Mouse (Mus musculus) adrenal gland, postnatal 36 days (tissue): Measurements from ENCODE around the gene Ubn2. TPM values are rescaled to one million over a fixed set of nuclear protein-coding genes. Genes with fewer than 3 reads are reported as not detected.
"Not testable (repeated sequence)": the region's sequence is repeated elsewhere in the genome, so short reads cannot be mapped to it uniquely, and the experiment has no call there.

Source experiments
- DNase-seq, 2 experiments: peaks; one replicate each; pipeline ENCODE4 v3.0.0; 2021; ENCODE audit warnings: mixed read lengths in 1 of 2
- microRNA-seq: library from miRNA; unstranded; fragments of <30 nt; microRNA quantifications from one replicate; pipeline ENCODE4 v1.2.0, GENCODE M21; 2021
- total RNA-seq, 2 experiments: library from RNA; stranded (reverse); gene quantifications; 2 replicates each; pipeline ENCODE4 v1.2.3; 2021

Gene Ubn2
- total RNA-seq, 2 experiments from 2014 or later, result 24.3 to 31.8 TPM

GRCm38 (mm10) chr6:38533428-38534405 is 100.0 kb downstream of the Ubn2 start, which contains the start of gene Fmc1:
Gene Fmc1 (plus strand): TSS chr6:38533502.
- peak; percentile 96 to 97 for DNase-seq

GRCm38 (mm10) chr6:38534640-38535365 is 101.1 kb downstream of the Ubn2 start:
- peak; percentile 99 for DNase-seq

- no peak for DNase-seq
These were observed 101.6 kb downstream of the Ubn2 start for GRCm38 (mm10) chr6:38535366-38535690.

GRCm38 (mm10) chr6:38535788-38536187 is 102.0 kb downstream of the Ubn2 start:
- no peak for DNase-seq

- DNase-seq, result not testable (repeated sequence)
These were observed 110.4 kb downstream of the Ubn2 start for GRCm38 (mm10) chr6:38544141-38544540.

GRCm38 (mm10) chr6:38547005-38547404 is 113.3 kb downstream of the Ubn2 start:
- not testable (repeated sequence) for DNase-seq

- DNase-seq, result no peak
These were observed 114.0 kb downstream of the Ubn2 start for GRCm38 (mm10) chr6:38547707-38548106.

- not testable (repeated sequence) for DNase-seq
These were observed 114.8 kb downstream of the Ubn2 start for GRCm38 (mm10) chr6:38548595-38548994.

- not testable (repeated sequence) for DNase-seq
These were observed 116.1 kb downstream of the Ubn2 start for GRCm38 (mm10) chr6:38549840-38550239.

- peak; percentile 81 to 82 for DNase-seq
These were observed 116.7 kb downstream of the Ubn2 start for GRCm38 (mm10) chr6:38550250-38551061.

GRCm38 (mm10) chr6:38551062-38551988 is 117.6 kb downstream of the Ubn2 start, which contains the start of gene Luc7l2:
Gene Luc7l2 (plus strand): TSS chr6:38551334.
- peak; percentile 97 to 98 for DNase-seq

GRCm38 (mm10) chr6:38551989-38552635 is 118.4 kb downstream of the Ubn2 start:
- peak; percentile 99 for DNase-seq

- DNase-seq, result no peak
These were observed 118.9 kb downstream of the Ubn2 start for GRCm38 (mm10) chr6:38552636-38553000.

Small RNA genes lying within 50 kb of the gene (microRNA-seq; reads per million reads assigned to microRNA genes)
- not detected for gene Mir7670

Other genes starting within 250 kb of the Ubn2 start
- gene D630045J12Rik, start 179.9 kb upstream of the Ubn2 start, total RNA-seq, result 1 to 10 TPM; 3.0 to 3.7 TPM
- gene Zc3hav1l, start 134.7 kb upstream of the Ubn2 start, total RNA-seq, result 1 to 10 TPM; 2.7 to 3.1 TPM
- gene Zc3hav1, start 79.3 kb upstream of the Ubn2 start, total RNA-seq, result 10 to 100 TPM; 56.9 to 69.1 TPM
- 1 to 10 TPM; 3.0 to 4.1 TPM for gene Ttc26, start 52.5 kb upstream of the Ubn2 start, total RNA-seq
- 100 to 1,000 TPM; 101 to 135 TPM for gene Fmc1, start 99.6 kb downstream of the Ubn2 start, total RNA-seq
- gene Luc7l2, start 117.4 kb downstream of the Ubn2 start, total RNA-seq, result 100 to 1,000 TPM; 148 to 156 TPM
- 1 to 10 TPM; 3.2 to 4.3 TPM for gene Klrg2, start 203.3 kb downstream of the Ubn2 start, total RNA-seq
- 1 to 10 TPM in 1 of 2 experiments, under 1 TPM in 1; 0.99 to 4.1 TPM for gene Clec2l, start 229.1 kb downstream of the Ubn2 start, total RNA-seq